Mouse (Mus musculus) cerebellum, adult 9-11 months (tissue): Measurements from ENCODE around the gene Dtymk.
"Not testable (repeated sequence)": the region's sequence is repeated elsewhere in the genome, so short reads cannot be mapped to it uniquely, and the experiment has no call there.

Experiments used
- DNase-seq: peaks from one replicate; pipeline ENCODE4 v3.0.0; 2022

The Dtymk gene

GRCm38 (mm10) chr1:93803556-93804507, 2.1 kb upstream of the Dtymk start, which contains the start of gene Ing5:
Gene Ing5, plus strand, starts transcription at chr1:93803965.
- peak; percentile 99 for DNase-seq

- DNase-seq = no peak
These were observed 1.0 kb upstream of the Dtymk start for GRCm38 (mm10) chr1:93802771-93803170.

GRCm38 (mm10) chr1:93800670-93801503, 847 bp downstream of the Dtymk start:
- DNase-seq = peak; percentile 62

- DNase-seq = no peak
These were observed 5.8 kb downstream of the Dtymk start for GRCm38 (mm10) chr1:93795886-93796285.

- DNase-seq = no peak
These were observed 7.2 kb downstream of the Dtymk start for GRCm38 (mm10) chr1:93794526-93794925.

- DNase-seq = no peak
These were observed 14.8 kb downstream of the Dtymk start for GRCm38 (mm10) chr1:93786912-93787311.

- no peak for DNase-seq
These were observed 25.0 kb downstream of the Dtymk start for GRCm38 (mm10) chr1:93776686-93777085.

GRCm38 (mm10) chr1:93769901-93770300, 31.8 kb downstream of the Dtymk start:
- no peak for DNase-seq

- no peak for DNase-seq
These were observed 34.1 kb downstream of the Dtymk start for GRCm38 (mm10) chr1:93767600-93767999.

GRCm38 (mm10) chr1:93764871-93765591, 36.7 kb downstream of the Dtymk start:
- no peak for DNase-seq

- DNase-seq = not testable (repeated sequence)
These were observed 38.2 kb downstream of the Dtymk start for GRCm38 (mm10) chr1:93763531-93763930.

- no peak for DNase-seq
These were observed 41.7 kb downstream of the Dtymk start for GRCm38 (mm10) chr1:93760076-93760475.

GRCm38 (mm10) chr1:93756154-93756553, 45.6 kb downstream of the Dtymk start:
- DNase-seq = no peak

GRCm38 (mm10) chr1:93755618-93756017, 46.1 kb downstream of the Dtymk start:
- DNase-seq = no peak

- no peak for DNase-seq
These were observed 46.5 kb downstream of the Dtymk start for GRCm38 (mm10) chr1:93755291-93755610.

- DNase-seq = peak; percentile 96
These were observed 47.0 kb downstream of the Dtymk start, which contains the start of gene Thap4 for GRCm38 (mm10) chr1:93754573-93755290. Gene Thap4, minus strand, starts transcription at chr1:93754864.

GRCm38 (mm10) chr1:93753911-93754572, 47.7 kb downstream of the Dtymk start:
- DNase-seq = no peak

- DNase-seq = no peak
These were observed 50.4 kb downstream of the Dtymk start, which contains the start of gene Atg4b for GRCm38 (mm10) chr1:93751290-93751689. Gene Atg4b, plus strand, starts transcription at chr1:93751500.

GRCm38 (mm10) chr1:93748539-93748938, 53.2 kb downstream of the Dtymk start:
- no peak for DNase-seq

- no peak for DNase-seq
These were observed 55.6 kb downstream of the Dtymk start for GRCm38 (mm10) chr1:93746179-93746578.

- DNase-seq = no peak
These were observed 58.8 kb downstream of the Dtymk start for GRCm38 (mm10) chr1:93742910-93743309.
